Comparison of ENCODE assay signal across 30 mouse cellular contexts in the genomic region with DNA sequence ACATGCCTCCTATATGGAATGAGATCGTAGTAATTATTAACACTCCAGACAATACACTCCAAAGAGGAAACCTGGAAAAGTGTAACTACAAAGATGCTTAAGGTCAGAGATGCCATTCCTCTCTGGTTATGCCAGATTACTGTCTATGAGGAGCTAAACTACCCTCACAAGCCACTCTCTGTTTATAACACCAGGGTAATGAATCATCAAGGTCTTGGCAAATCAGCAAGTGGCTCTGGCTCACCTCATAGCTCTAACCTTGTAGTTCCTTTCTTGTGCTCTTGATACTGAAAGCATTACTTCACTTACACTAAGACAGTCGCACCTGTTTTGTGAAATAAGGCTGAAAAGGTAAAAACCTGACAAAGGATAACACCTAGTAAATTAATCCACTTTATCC. TPM values are rescaled to one million over a fixed set of nuclear protein-coding genes. Genes with fewer than 3 reads are reported as not detected.
A peak's percentile ranks its signal among the peaks of the same experiment; 100 is the strongest.
DNase-seq lines count a peak whose midpoint lies in the region; ATAC-seq and TF ChIP-seq lines count a peak whose summit lies in the region.
"Had no signal": no experiment of that assay in that cellular context is flagged by ENCODE, and none has a peak within 500 bp of the region (broad histone marks: within the 10 kb centered on the region; RNA-seq: fewer than 3 reads in every experiment).

No protein-coding gene starts in this region.

- no peak overlapping the region for H3K4me2 ChIP-seq in kidney, postnatal 0 days (ENCODE audit: low read length)
- no peak overlapping the region for H3K4me2 ChIP-seq in kidney, embryonic 14.5 days (replicated peaks; ENCODE audit: low read depth, low read length)
- H3K4me2 ChIP-seq in neural tube, embryonic 15.5 days, result no peak overlapping the region
- H3K4me2 ChIP-seq: embryonic facial prominence, embryonic 13.5 days; forebrain, embryonic 12.5 days; forebrain, embryonic 15.5 days; heart, embryonic 13.5 days; hindbrain, embryonic 14.5 days had no signal

- peak; percentile 60 for DNase-seq in kidney, adult 2 months
- no peak for DNase-seq in kidney, adult 18-20 months
- peak; percentile 10 for DNase-seq in kidney, postnatal 0 days (ENCODE audit: low spot score)
- peak; percentile 10 for DNase-seq in large intestine, adult 2 months (ENCODE audit: low read depth, low spot score)
- no peak for DNase-seq in layer of hippocampus, postnatal 36 days
- DNase-seq: adrenal gland, postnatal 25 days; cerebellum, adult 11-12 months; cerebellum, adult 8-10 months; cerebellum, postnatal 10 days; cerebellum, postnatal 36 days; embryo, embryonic 11 days; gastrocnemius, postnatal 25 days; heart, adult 2 months; heart, postnatal 14 days; heart, postnatal 4 days had no signal

- H3K36me3 ChIP-seq in kidney, adult 2 months (ENCODE audit: control insufficient read depth, insufficient read depth, low read length), result no peaks in the 10 kb centered on the region
- no peaks in the 10 kb centered on the region for H3K36me3 ChIP-seq in kidney, postnatal 0 days (ENCODE audit: insufficient read depth, low read length)
- no peaks in the 10 kb centered on the region for H3K36me3 ChIP-seq in kidney, embryonic 14.5 days (ENCODE audit: control insufficient read depth, insufficient read depth, low read length)
- no peaks in the 10 kb centered on the region for H3K36me3 ChIP-seq in neural tube, embryonic 15.5 days
- H3K36me3 ChIP-seq: embryonic facial prominence, embryonic 10.5 days; embryonic facial prominence, embryonic 13.5 days; forebrain, embryonic 12.5 days; forebrain, embryonic 15.5 days; heart, embryonic 10.5 days; heart, embryonic 13.5 days had no signal

- H3K9me3 ChIP-seq in kidney, postnatal 0 days (replicated peaks; ENCODE audit: low read length), result no peaks in the 10 kb centered on the region
- no peaks in the 10 kb centered on the region for H3K9me3 ChIP-seq in kidney, embryonic 14.5 days (ENCODE audit: control insufficient read depth, low read length)
- no peaks in the 10 kb centered on the region for H3K9me3 ChIP-seq in neural tube, embryonic 15.5 days (replicated peaks)
- H3K9me3 ChIP-seq: embryonic facial prominence, embryonic 10.5 days; embryonic facial prominence, embryonic 13.5 days; forebrain, embryonic 12.5 days; forebrain, embryonic 15.5 days; heart, embryonic 10.5 days; heart, embryonic 13.5 days had no signal

- WGBS in kidney, adult 2 months, result 49% methylated on average over 2 of the region's 2 CpGs
- WGBS in kidney, postnatal 0 days, result 80% methylated on average over 2 of the region's 2 CpGs
- WGBS in kidney, embryonic 14.5 days, result 83% methylated on average over 2 of the region's 2 CpGs
- 37% methylated on average over 2 of the region's 2 CpGs for WGBS in large intestine, adult 2 months
- 80% methylated on average over 2 of the region's 2 CpGs for WGBS in neural tube, embryonic 15.5 days

- H3K27ac ChIP-seq in kidney, adult 2 months (ENCODE audit: insufficient read depth, low read depth, low read length), result no peak overlapping the region
- H3K27ac ChIP-seq in kidney, postnatal 0 days, result no peak overlapping the region
- H3K27ac ChIP-seq in kidney, embryonic 14.5 days (ENCODE audit: low read depth, low read length), result no peak overlapping the region
- H3K27ac ChIP-seq in neural tube, embryonic 15.5 days (replicated peaks), result no peak overlapping the region
- H3K27ac ChIP-seq: embryonic facial prominence, embryonic 10.5 days; embryonic facial prominence, embryonic 13.5 days; forebrain, embryonic 12.5 days; forebrain, embryonic 15.5 days; heart, adult 2 months; heart, embryonic 10.5 days; heart, embryonic 13.5 days; hindbrain, embryonic 14.5 days; hindbrain, postnatal 0 days had no signal

- H3K9ac ChIP-seq in kidney, postnatal 0 days (ENCODE audit: low read depth, low read length), result no peak overlapping the region
- H3K9ac ChIP-seq in kidney, embryonic 14.5 days (ENCODE audit: low read depth, low read length), result no peak overlapping the region
- no peak overlapping the region for H3K9ac ChIP-seq in neural tube, embryonic 15.5 days (replicated peaks)
- H3K9ac ChIP-seq: embryonic facial prominence, embryonic 13.5 days; forebrain, embryonic 12.5 days; forebrain, embryonic 15.5 days; heart, embryonic 13.5 days; hindbrain, embryonic 14.5 days had no signal

- TF ChIP-seq CTCF in kidney, adult 2 months (conservative IDR thresholded peaks at IDR 0.05; ENCODE audit: insufficient read depth, insufficient read length, low read depth, low read length), result no peak
- no peak for TF ChIP-seq CTCF in kidney, postnatal 0 days (IDR thresholded peaks at IDR 0.05; ENCODE audit: low read depth)

- peaks cover 2% of the 10 kb centered on the region; the same call in 1 of the 2 replicates for H3K4me1 ChIP-seq in kidney, adult 2 months (ENCODE audit: control insufficient read depth, insufficient read depth, low read length)
- no peaks in the 10 kb centered on the region for H3K4me1 ChIP-seq in kidney, postnatal 0 days (replicated peaks; ENCODE audit: insufficient read depth, low read length)
- H3K4me1 ChIP-seq in kidney, embryonic 14.5 days (ENCODE audit: control insufficient read depth, insufficient read depth, low read length), result no peaks in the 10 kb centered on the region
- H3K4me1 ChIP-seq in neural tube, embryonic 15.5 days, result no peaks in the 10 kb centered on the region
- H3K4me1 ChIP-seq: embryonic facial prominence, embryonic 10.5 days; embryonic facial prominence, embryonic 13.5 days; forebrain, embryonic 12.5 days; forebrain, embryonic 15.5 days; heart, embryonic 10.5 days; heart, embryonic 13.5 days had no signal

- H3K27me3 ChIP-seq in kidney, adult 2 months (replicated peaks; ENCODE audit: control insufficient read depth, insufficient read depth, low read length), result no peaks in the 10 kb centered on the region
- no peaks in the 10 kb centered on the region for H3K27me3 ChIP-seq in kidney, postnatal 0 days (ENCODE audit: insufficient read depth, low read length)
- no peaks in the 10 kb centered on the region for H3K27me3 ChIP-seq in kidney, embryonic 14.5 days (ENCODE audit: control insufficient read depth, insufficient read depth, low read length)
- H3K27me3 ChIP-seq in neural tube, embryonic 15.5 days (replicated peaks), result no peaks in the 10 kb centered on the region
- H3K27me3 ChIP-seq: embryonic facial prominence, embryonic 13.5 days; forebrain, embryonic 12.5 days; forebrain, embryonic 15.5 days; heart, embryonic 13.5 days had no signal

- TF ChIP-seq POLR2A in kidney, adult 2 months (IDR thresholded peaks at IDR 0.05; ENCODE audit: low read depth, low read length), result no peak

- no peak overlapping the region for H3K4me3 ChIP-seq in kidney, adult 2 months (ENCODE audit: insufficient read depth, low read depth, low read length)
- no peak overlapping the region for H3K4me3 ChIP-seq in kidney, postnatal 0 days (replicated peaks; ENCODE audit: low read depth, low read length)
- no peak overlapping the region for H3K4me3 ChIP-seq in kidney, embryonic 14.5 days (ENCODE audit: low read length)
- no peak overlapping the region for H3K4me3 ChIP-seq in neural tube, embryonic 15.5 days (replicated peaks)
- H3K4me3 ChIP-seq: embryonic facial prominence, embryonic 10.5 days; embryonic facial prominence, embryonic 13.5 days; erythroblast, embryonic 14.5 days; forebrain, embryonic 12.5 days; forebrain, embryonic 15.5 days; heart, adult 2 months; heart, embryonic 10.5 days; heart, embryonic 13.5 days had no signal

- no peak for ATAC-seq in kidney, postnatal 0 days (replicated peaks; ENCODE audit: low FRiP score, low read depth)
- ATAC-seq in kidney, embryonic 14.5 days (ENCODE audit: low FRiP score, low TSS enrichment), result no peak
- ATAC-seq in neural tube, embryonic 15.5 days (ENCODE audit: low FRiP score), result no peak
- ATAC-seq: CD4-positive, CD25-positive, alpha-beta regulatory T cell, adult 4 months; forebrain, embryonic 15.5 days; hindbrain, postnatal 0 days had no signal

RNA-seq across cellular contexts. Expression of a gene that starts 17.5 kb away (rescaled TPM):
- 3.1 and 3.3 TPM in 2 replicates for polyA plus RNA-seq in kidney, adult 2 months (2012; rRNA removed)
- polyA plus RNA-seq in kidney, postnatal 0 days (2015; fragmentation: Nextera tagmentation; extraction: Ambion mirVana), result 11.5 and 11.8 TPM in 2 replicates
- 2.3 and 5.5 TPM in 2 replicates for polyA plus RNA-seq in kidney, embryonic 14.5 days (2014; fragmentation: Nextera tagmentation; extraction: Ambion mirVana)
- polyA plus RNA-seq in large intestine, adult 2 months (2012; rRNA removed), result 0.01 and 0.04 TPM in 2 replicates
- 4.9 and 5.0 TPM in 2 replicates for polyA plus RNA-seq in neural tube, embryonic 15.5 days (2015; fragmentation: Nextera tagmentation; extraction: Ambion mirVana)
- total RNA-seq in layer of hippocampus, postnatal 36 days (2021), result 10 to 100 TPM; 53.0 to 53.9 TPM
- total RNA-seq: adrenal gland, adult 18-20 months; adrenal gland, postnatal 25 days; heart, adult 2 months; MEL had no signal
- polyA plus RNA-seq: CD4-positive, CD25-positive, alpha-beta regulatory T cell, adult 4 months; erythroblast, embryonic 14.5 days; gonadal fat pad, adult 2 months had no signal

Comparison
In these comparisons a context has a peak if more than half of its experiments do, and no peak if none do; other contexts are left out.
1. DNase-seq: peak in kidney, adult 2 months (single experiment), kidney, postnatal 0 days (single experiment) and large intestine, adult 2 months (single experiment); none in kidney, adult 18-20 months (single experiment) and layer of hippocampus, postnatal 36 days (0 of 2).